Comparison of ENCODE assay signal across 8 mouse cellular contexts in the genomic region with DNA sequence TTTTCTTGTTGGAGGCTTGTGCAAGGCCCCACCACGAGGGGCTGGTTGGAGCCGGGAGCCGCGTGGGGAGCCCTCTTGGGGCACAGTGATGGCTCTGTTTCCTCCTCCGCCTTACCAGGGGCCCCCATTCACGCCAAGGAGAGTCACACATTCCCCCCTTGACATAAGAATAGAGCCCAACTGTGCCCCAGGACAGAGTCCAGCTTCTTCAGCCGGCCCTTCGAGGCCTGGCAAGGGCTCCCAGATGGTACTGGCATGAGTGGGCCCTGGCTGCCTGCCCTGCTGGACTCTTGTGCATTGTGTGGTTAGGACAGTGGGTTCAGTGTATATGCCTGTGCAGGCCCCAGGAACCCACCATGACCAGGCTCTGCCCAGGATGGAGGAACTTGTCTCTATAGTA.
DNase-seq lines count a peak whose midpoint lies in the region; ATAC-seq lines count a peak whose summit lies in the region.

No protein-coding gene starts in this region.

- DNase-seq in frontal cortex, postnatal 25 days (ENCODE audit: low spot score in 2 of 2), result no peak
- peak; percentile 92 for DNase-seq in brain, adult 2 months (ENCODE audit: low read depth, low spot score)
- peak; percentile 50 to 53 for DNase-seq in frontal cortex, postnatal 36 days (ENCODE audit: low spot score in 2 of 2)
- peak; percentile 47 to 66 for DNase-seq in left cerebral cortex, postnatal 25 days (ENCODE audit: low spot score in 2 of 2)
- DNase-seq in adrenal gland, adult 2 months, result no peak
- DNase-seq in adrenal gland, adult 18-20 months (ENCODE audit: low spot score in 2 of 2), result no peak

- intact Hi-C loops in left cerebral cortex, postnatal 25 days (cut with DNase I), result no loop called here

- peak; percentile 66 for ATAC-seq in frontal cortex, adult (ENCODE audit: low TSS enrichment)
- ATAC-seq in monocyte, adult 5-6 weeks (replicated peaks; ENCODE audit: insufficient number of reproducible peaks, low FRiP score, low TSS enrichment, poor library complexity, severe bottlenecking), result no peak

Comparison
In these comparisons a context has a peak if more than half of its experiments do, and no peak if none do; other contexts are left out.
1. DNase-seq: peak in brain, adult 2 months (single experiment), frontal cortex, postnatal 36 days (2 of 2) and left cerebral cortex, postnatal 25 days (2 of 2); none in frontal cortex, postnatal 25 days (0 of 2), adrenal gland, adult 2 months (single experiment) and adrenal gland, adult 18-20 months (0 of 2).